Mouse (Mus musculus) common myeloid progenitor, adult 5-6 weeks (primary cell): ENCODE data around the gene Pygb. TPM values are rescaled to one million over a fixed set of nuclear protein-coding genes. Genes with fewer than 3 reads are reported as not detected.

ENCODE experiments used
- ATAC-seq: replicated peaks from 2 replicates; pipeline ENCODE4 v1.8.0; 2016; ENCODE audit warnings: low read depth, mild to moderate bottlenecking, moderate TSS enrichment, inconsistent platforms; ENCODE audit not compliant: poor library complexity, severe bottlenecking
- total RNA-seq: library from RNA; stranded (forward); fragments of 200-1000, 187-1606 nt; gene quantifications from 2 replicates; pipeline ENCODE4 v1.2.3, GENCODE M21; 2017

The Pygb gene
- total RNA-seq, 1 experiment from 2014 or later: 29.7 TPM

DNA sequence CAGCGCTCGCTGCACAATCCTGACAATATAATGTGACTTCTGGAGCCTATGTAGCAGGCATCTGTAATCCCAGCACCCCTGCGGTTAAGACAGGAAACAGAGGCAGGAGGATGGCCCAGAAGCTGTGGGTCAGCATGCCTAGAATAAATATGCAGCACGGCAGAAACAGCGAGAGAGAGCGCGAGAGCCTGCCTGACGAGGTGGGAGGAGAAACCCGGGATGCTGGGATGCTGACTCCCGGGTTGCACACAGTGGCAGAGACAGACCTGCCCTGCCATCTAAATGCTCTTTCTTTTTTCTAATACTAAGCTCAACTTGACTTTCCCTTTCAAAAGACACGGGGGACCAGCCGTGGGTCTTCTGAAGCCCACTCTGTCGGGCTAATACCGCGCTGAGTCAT lies 50.4 kb downstream of the Pygb start:
- no peak for ATAC-seq

DNA sequence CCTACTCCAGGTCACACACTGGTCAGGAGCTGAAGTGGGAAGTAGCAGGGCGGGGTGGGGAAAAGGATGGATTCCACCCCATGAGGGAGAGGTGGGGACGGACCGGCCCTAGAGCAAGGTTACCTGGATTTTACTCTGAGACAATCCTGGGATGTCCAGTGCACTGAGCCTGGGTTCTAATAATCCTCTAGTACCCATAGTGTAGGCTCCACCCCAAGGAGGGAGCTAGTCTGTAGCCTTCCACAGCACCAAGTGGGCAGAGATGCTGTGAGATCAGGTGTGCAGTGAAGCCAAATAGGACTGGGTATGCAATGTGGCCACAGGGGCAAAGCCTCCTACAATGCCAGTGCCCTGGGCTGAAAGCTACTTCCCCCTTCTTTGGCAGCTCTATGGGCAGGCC lies 51.2 kb downstream of the Pygb start:
- no peak for ATAC-seq

DNA sequence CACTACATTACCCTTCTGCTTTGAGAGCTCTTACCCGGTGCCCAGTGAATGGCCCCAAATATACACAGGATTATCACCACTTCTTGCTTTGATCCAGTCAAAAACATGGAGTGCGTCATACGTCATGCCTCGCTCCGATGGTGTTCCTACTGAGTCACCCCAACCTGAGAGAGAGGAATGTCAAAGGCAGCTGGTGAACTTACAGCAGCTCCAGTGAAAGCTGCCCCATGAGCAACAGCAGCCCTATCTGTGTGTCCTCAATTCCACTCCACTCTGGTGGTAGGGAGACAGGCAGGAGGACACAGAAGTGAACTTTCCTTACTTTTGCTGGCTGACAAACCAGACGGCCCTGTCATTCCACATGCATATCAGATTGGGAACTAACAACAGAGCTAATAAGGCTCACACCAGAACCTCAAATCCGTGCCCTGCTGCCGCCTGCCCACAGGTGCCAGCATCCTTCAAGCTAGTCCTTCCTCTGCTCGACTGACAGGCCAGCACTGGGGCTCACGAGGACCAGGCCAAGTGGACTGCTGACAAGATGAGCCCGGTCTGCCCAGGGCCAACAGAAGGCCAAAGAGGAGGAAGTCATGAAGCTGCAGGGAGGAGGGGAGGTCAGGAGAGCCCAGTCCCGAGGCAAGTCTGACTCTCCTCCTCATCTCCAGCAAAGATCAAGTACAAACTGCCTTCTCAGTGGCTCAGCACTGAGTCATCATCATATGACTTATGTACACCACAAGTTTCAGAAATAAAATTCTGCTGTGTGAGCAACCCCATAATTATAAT lies 53.3 kb downstream of the Pygb start:
- no peak for ATAC-seq

DNA sequence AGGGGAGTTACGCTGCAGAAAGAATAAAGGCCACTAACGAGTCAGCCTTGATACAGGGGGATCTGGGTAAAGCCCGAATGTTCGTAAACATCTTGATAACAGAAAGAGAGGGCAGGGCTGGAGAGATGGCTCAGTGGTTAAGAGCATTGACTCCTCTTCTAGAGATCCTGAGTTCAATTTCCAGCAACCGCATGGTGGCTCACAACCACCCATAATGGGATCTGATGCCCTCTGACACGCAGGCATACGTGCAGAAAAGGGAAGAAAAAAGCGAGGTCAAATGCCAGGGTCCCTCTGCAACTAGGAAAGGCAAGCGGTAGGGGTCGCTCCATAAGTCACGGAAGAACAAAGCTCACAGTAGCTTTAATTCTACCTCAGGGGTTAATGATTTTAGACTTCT lies 54.6 kb downstream of the Pygb start:
- ATAC-seq: no peak

DNA sequence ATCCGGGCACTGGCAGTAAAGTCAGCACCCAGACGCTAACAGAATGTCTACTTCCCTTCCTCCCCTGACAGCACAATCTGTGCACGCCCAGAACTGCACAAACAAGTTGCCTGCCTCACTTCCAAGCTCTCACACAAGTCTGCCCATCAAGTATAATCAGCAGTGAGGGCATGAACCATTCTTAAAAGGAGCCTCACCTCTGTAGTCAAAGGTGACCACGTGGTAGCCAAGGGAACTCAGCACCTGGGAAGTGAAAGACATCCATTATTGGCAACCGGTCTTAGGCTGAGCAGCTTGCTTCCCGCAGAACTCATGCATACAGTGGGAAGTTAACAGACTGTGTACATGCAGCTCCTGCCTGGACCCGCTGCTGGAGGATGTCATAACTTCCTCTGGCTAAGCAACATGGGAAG lies 55.5 kb downstream of the Pygb start:
- ATAC-seq: no peak

DNA sequence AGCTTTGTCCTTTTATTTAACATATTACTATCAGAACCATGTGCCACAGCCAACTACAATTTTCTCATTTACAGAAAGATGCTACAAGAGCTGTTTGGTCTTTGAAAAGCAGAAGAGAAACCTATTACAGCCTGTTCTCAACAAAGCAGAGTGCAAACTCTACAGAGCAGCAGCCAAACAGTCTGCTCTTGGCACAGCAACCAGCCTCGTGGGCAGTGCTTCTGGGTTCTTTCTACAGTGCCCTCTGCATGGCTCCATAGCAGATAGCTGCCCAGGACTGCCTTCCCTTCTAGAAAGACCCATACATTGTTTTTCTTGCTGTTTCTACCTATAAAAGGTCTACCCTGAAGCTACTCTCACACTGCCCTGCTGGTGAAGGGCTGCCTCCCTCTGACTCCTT lies 58.3 kb downstream of the Pygb start:
- peak; percentile 55 for ATAC-seq

DNA sequence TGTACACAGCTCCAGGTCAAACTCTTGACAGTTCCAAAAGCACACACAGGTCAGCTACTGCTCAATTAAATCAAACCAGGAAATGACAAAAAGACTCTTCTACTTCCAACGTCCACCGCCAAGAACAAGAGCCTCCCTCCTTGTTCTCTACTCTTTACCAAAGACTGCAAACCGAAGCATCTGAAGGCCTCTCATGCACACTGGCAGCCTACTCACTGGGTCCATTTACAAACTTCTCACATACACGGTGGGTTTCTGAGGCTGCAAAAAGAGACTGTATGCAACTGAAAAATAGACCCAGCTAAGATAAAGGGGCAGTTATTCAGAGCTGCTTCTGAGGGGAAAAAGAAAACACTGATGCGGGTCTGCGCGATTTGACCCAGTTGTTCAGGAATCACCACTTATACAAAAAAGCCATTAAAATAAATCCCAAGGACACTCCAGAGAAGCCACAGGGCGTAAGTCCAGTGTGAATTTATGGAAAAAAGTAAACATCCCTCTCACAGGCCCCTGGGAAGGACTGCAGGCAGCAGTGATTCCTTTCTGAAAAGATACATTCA lies 61.0 kb downstream of the Pygb start:
- no peak for ATAC-seq

DNA sequence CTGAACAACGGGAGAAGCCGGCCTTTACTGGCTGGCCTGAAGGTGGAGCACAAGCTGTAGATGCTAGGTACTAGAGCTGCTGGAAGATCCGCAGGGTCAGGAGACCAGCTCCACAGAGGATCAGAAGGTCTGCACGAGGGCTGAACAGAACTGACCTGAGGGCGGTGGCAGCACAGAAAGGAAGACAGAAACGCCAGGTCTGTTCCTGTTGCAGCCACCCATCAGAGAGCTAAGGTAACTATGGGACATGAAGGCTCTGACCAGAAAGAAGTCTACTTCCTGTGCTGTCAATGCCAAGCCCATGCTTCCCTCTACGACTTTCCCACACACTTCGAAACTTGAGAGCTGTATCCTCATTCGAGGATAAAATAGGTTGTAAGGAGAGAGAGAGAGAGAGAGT lies 64.7 kb downstream of the Pygb start:
- peak; percentile 50; the same call in 1 of the 2 replicates for ATAC-seq

DNA sequence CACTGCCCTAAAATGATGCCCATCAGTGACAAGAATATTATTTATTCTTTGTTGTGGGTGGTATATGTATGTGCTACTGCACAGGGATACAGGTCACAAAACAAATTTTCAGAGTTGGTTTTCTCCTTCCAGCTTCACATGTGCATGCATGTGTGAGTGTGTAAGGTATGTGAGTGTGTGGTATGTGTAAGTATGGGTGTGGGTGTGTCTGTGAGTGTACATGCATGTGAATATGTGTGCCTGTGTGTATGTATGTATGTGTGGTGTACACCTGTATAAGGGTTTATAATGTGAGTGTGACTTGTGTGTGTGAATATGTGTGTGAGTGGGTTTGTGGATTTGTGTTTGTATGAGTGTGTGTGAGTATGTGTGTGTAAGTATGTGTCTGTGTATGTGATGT lies 68.7 kb downstream of the Pygb start:
- no peak for ATAC-seq

DNA sequence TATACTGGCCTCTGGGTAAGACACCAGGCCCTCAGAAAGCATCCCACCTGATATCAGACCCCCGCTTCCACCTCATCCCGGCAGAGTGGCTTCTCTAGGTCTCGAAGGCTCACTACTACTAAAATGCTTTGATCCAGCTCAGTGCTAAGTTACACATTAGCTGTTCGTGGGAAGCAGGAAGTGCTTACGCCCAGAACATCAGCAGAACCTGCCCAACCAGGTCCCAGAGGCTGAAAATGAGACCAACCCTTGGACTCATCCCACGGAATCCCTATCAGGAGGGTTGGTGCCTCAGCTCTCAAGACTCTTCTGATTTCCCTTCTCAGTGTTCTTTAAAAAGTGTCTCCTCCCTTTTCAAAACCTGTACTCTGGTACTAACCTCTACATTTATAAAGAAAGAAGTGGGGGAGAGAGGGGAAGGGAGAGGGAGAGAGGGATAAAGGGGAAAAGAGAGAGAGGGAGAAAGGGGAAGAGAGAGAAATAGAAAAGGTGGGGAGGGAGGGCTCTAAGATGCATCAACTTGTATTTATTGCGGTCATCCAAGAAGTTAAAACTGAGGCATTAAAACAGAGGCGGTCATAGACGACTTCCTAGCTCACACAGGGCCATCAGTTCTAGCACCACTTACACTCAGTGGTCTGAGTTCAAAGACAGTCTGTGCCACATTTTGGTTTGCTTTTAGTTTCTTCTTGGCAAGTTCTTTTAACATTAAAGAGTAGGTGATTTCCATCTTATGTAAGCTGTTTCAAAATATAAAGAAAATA lies 72.4 kb downstream of the Pygb start:
- no peak for ATAC-seq

DNA sequence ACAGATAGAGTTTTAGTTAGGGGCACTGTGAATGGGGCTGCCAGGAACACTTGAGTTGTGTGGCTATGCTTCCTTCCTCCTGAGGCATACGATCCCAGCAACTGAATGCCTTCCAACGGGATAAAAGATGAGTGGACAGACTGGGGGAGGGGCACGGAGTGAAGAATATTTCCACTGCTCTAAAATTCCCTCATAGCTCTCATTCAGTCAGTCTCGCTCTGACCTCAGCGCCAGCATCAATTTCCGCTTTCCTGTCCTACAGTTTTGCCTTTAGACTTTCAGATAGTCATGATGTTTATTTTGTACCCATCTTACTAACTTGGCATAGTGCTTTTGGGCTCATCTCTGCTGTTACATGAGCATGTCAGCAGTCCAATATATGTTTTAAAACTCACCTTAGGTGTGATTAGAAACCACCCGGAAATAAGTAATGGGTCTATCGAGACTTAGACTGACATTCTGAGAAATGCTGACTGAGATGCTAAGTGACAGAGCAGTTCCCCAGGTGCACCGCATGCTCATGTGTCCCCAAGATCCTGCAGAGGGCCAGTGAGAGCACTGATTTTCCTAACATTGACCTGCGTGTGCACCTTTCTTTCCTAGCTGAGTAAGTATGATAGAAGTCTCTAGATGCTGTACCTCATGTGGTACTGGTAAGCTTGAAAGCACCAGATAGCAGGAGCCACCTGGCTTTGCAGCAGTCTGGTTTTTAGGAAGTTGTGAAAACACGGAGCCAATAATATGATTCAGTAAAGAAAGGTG lies 73.4 kb downstream of the Pygb start:
- ATAC-seq: no peak

DNA sequence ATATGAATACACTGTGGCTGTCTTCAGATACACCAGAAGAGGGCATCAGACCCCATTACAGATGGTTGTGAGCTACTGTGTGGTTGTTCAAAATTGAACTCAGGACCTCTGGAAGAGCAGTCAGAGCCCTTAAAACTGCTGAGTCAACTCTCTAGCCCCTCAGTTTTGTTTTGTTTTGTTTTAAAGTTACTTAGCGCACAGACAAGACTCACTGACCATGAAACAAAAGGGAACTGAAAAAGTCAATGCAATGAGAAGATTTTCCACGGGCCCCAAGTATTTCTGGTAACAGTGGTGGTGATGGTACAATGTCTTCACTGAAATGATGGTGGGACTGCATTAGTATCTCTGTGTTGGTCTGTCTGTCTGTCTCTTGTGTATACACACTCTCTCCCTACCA lies 74.6 kb downstream of the Pygb start:
- peak; percentile 54 for ATAC-seq

DNA sequence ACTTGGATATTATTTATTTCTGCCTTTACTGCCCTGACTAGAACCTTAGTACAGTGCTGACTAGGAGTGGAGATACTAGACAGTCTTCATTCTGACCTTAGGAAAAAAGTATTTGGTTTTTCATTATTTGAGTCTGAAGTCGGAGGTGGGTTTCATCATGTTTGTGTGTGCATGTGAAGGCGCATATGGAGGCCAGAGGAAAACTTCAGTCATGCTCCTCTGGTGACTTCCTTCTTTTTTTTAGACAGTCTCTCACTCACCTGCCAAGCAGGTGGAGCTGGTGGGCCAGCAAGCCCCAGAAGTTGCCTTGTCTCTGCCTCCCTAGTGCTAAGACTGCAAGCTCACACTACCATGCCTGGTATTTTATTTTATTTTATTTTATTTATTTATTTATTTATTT lies 80.5 kb downstream of the Pygb start:
- no peak for ATAC-seq

DNA sequence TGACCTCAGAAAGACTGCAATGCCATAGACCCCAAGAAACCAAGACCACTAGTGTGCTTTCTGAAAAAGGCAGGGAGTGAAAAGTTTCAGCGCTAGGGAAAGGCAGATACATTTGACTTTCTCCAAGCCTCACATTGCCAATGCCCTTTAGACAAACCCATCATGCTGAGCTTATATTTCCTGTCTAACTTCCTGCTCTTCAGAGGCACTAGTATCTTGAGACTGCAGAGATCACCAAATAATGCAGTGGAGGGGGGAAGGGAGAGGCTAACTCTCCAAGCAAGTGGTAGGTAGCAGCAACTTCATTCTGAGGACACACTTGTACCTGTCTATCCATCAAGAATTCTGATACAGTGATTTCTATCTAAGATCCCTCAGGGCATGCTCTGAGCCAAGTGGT lies 82.9 kb downstream of the Pygb start:
- ATAC-seq: peak; percentile 92

DNA sequence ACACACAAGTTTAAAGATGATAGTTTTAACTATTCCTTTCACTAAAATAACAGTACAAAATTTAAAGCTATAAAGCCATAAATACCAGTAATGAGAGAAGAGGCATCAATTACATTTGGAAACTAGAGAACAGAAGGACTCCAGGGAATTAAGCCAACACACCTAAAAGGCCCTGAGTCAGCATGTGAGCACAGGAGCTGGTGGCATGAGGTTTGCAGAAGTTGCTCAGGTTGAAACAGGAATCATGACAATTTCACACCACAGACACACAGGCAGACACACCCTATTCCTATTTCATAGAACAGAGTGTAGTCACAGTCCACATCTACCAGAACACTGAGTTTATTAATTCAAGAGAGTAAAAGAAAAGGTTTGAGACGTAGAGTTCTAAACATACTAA lies 88.0 kb downstream of the Pygb start:
- ATAC-seq: peak; percentile 49

DNA sequence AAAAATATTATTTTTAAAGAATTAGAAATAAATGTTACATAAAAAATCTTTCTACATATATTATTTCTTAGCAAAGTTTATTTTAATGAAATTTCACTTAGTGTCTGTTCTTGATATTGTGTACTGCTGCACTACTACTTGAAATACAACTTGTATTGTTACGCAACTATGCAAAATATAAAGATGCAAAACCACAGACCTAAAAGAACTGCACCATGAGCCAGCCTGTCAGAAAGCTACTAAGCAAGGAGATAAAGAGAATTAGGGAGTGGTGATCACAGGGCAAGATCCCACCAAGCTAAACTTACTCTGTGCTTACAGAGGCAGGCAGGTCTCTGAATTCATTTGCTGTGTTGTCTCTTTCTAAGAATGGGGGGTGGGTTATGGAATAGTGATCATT lies 88.7 kb downstream of the Pygb start:
- ATAC-seq: peak; percentile 58

DNA sequence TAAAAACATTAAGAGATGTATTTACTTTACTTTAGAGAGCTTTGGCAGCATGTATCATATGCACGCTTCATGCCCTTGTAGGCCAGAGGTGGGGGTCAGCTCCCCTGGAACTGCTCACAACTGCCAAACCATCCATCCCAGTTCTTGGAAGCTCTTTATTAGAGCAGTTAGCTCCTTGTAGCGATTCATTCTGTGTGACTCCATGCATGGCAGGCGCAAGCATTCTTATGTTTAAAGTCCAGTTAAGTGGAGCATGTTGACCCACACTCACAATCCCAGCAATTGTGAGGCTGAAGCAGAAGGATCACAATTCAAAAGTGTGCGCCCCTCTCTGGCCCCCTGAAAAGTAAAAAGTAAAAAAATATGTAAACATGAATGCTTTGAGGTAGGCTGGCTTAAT lies 91.0 kb downstream of the Pygb start:
- ATAC-seq: no peak
